Mouse (Mus musculus) cortical plate, adult 2 months (tissue): ENCODE measurements around the gene Dapp1.

Source experiments
- CTCF ChIP-seq: fragments of 200-500 bp; IDR thresholded peaks from 2 replicates; pipeline ENCODE4 v1.5.1; 2011; ENCODE audit warnings: mild to moderate bottlenecking, control low read depth, low read length; ENCODE audit not compliant: insufficient read depth; ENCODE audit errors: extremely low read depth
- POLR2A ChIP-seq: fragments of 200-500 bp; IDR thresholded peaks from 2 replicates; pipeline ENCODE4 v1.6.1; 2011; ENCODE audit warnings: mild to moderate bottlenecking, low read length, control low read depth; ENCODE audit not compliant: insufficient read depth; ENCODE audit errors: extremely low read depth

- TF ChIP-seq CTCF (no peak), POLR2A (no peak)
Observed at GRCm38 (mm10) chr3:137977629-137978041, 3.7 kb downstream of the Dapp1 start.
